Mouse (Mus musculus) G1E (cell line): ENCODE data around the gene Abcc3.

ENCODE experiments used
- CTCF ChIP-seq: IDR thresholded peaks from 2 replicates; pipeline ENCODE4 v1.5.1; 2012; ENCODE audit warnings: low read depth, low read length, inconsistent platforms, mixed read lengths
- GATA1 ChIP-seq: IDR thresholded peaks from 2 replicates; pipeline ENCODE4 v1.6.1; 2012; ENCODE audit warnings: borderline replicate concordance, low read length, inconsistent platforms, mixed read lengths
- GATA2 ChIP-seq: IDR thresholded peaks from 2 replicates; pipeline ENCODE4 v1.6.1; 2012; ENCODE audit warnings: low read depth, low read length, inconsistent platforms, borderline replicate concordance
- TAL1 ChIP-seq: conservative IDR thresholded peaks from 2 replicates; pipeline ENCODE4 v1.6.1; 2012; ENCODE audit warnings: low read depth, low read length, inconsistent platforms, mixed read lengths

DNA sequence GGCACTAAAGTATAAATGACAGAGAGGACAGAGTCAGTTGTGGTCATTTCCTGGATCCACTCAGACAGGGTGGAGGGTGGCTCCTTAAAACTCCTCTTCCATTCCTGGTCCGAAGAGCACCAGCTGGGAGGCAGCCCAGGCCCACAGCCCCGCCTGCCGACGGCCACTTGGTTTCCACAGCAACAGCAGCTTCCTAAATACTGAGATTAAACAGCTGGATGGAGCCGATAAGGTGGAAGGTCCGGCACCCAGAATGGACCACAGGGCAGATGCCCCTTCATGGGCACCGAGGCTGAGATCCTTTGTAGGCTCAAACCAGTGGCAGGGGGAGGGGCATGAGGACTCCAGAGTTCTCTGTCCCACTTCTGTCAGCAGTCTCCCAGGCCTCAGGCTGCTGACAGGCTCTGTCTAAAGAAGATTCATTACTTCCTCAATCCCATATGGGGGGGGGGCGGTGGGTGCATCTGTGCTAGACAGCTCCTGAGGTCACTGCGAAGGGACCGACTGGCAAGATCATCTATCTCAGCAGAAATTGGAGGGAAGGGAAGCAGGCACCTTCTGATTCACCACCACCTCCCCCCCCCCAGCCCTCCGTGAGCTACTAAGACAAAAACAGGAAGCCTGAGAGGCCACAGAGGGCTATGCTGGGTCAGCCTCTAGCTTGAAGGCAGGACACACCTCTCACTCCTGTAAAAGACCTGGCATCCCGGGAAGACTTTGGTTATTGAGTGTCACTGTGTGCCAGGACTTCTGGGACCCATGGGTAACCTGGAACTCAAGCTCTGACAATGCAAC, 6.6 kb downstream of the Abcc3 start:
- TF ChIP-seq GATA2 (no peak), CTCF (no peak), GATA1 (no peak), TAL1 (no peak)
